Mouse (Mus musculus) E14TG2a.4 (cell line): ENCODE data around the gene Fars2.

Experiments
- CTCF ChIP-seq: conservative IDR thresholded peaks from 2 replicates; pipeline ENCODE4 v1.5.1; 2014; ENCODE audit warnings: low read length
- NANOG ChIP-seq: IDR thresholded peaks from 2 replicates; pipeline ENCODE4 v1.6.1; 2014; ENCODE audit warnings: borderline replicate concordance, low read length, mixed read lengths

- TF ChIP-seq CTCF: no peak
- no peak for TF ChIP-seq NANOG
These were observed 275.5 kb downstream of the Fars2 start for GRCm38 (mm10) chr13:36392666-36393065.
